Mouse (Mus musculus) hindbrain, embryonic 10.5 days (tissue): Measurements from ENCODE around the gene Defb25. TPM values are rescaled to one million over a fixed set of nuclear protein-coding genes. Genes with fewer than 3 reads are reported as not detected.
"Not testable (repeated sequence)": the region's sequence is repeated elsewhere in the genome, so short reads cannot be mapped to it uniquely, and the experiment has no call there.

Experiments
- DNase-seq: peaks from one replicate; pipeline ENCODE4 v3.0.0-alpha.2; 2017; ENCODE audit warnings: low spot score
- H3K27ac ChIP-seq: fragments of 300-500 bp; sonication (generic); 2 replicates; pipeline ENCODE4 v1.5.1; 2016; ENCODE audit warnings: mild to moderate bottlenecking, moderate library complexity
- H3K27me3 ChIP-seq: fragments of 300-500 bp; sonication (generic); 2 replicates; pipeline ENCODE4 v1.6.1; 2016; ENCODE audit warnings: mild to moderate bottlenecking; ENCODE audit not compliant: poor library complexity, insufficient read depth, severe bottlenecking
- H3K36me3 ChIP-seq: fragments of 300-500 bp; sonication (generic); 2 replicates; pipeline ENCODE4 v1.6.1; 2016; ENCODE audit warnings: mild to moderate bottlenecking, moderate library complexity
- H3K4me1 ChIP-seq: fragments of 300-500 bp; sonication (generic); replicated peaks from 2 replicates; pipeline ENCODE4 v1.6.1; 2016; ENCODE audit warnings: mild to moderate bottlenecking
- H3K4me3 ChIP-seq: fragments of 300-500 bp; sonication (generic); 2 replicates; pipeline ENCODE4 v1.5.1; 2016; ENCODE audit warnings: mild to moderate bottlenecking, moderate library complexity
- H3K9me3 ChIP-seq: fragments of 300-500 bp; sonication (generic); 2 replicates; pipeline ENCODE4 v1.6.1; 2016; ENCODE audit warnings: mild to moderate bottlenecking, moderate library complexity
- WGBS: fragments of 180-500 bp; shearing (Covaris S2); methylation state at CpG from one replicate; pipeline ENCODE4 v1.1.7; 2016; 5-methylcytosine and 5-hydroxymethylcytosine counted together
- polyA plus RNA-seq: library from polyadenylated mRNA; unstranded; fragments of >200 nt; fragmentation: Nextera tagmentation; extraction: Ambion mirVana; gene quantifications from 2 replicates; pipeline ENCODE4 v1.2.1, GENCODE M21; 2016

The Defb25 gene
- not detected in 2 replicates for polyA plus RNA-seq

GRCm38 (mm10) chr2:152622953-152623352, at the start of gene Defb25:
TSS of gene Defb25 (minus strand) at chr2:152623053.
- Histone ChIP-seq H3K9me3 (no peaks in the 10 kb centered on the region), H3K27me3 (peaks cover 46% of the 10 kb centered on the region), H3K4me3 (no peak within 1 kb of the TSS), H3K36me3 (no peaks in the 10 kb centered on the region), H3K27ac (no peak within 1 kb of the TSS), H3K4me1 (peaks cover 30% of the 10 kb centered on the region)
- DNase-seq = no peak
- WGBS = 85% methylated on average over 7 of the region's 7 CpGs

GRCm38 (mm10) chr2:152672166-152672565, 49.3 kb upstream of the Defb25 start:
- Histone ChIP-seq H3K4me3 (peak overlapping the region; percentile 86), H3K9me3 (no peaks in the 10 kb centered on the region), H3K27me3 (no peaks in the 10 kb centered on the region), H3K36me3 (peaks cover 61% of the 10 kb centered on the region), H3K27ac (peak overlapping the region; percentile 98; the same call in 1 of the 2 replicates), H3K4me1 (peaks cover 35% of the 10 kb centered on the region)
- no peak for DNase-seq
- 84% methylated on average over 12 of the region's 12 CpGs for WGBS

GRCm38 (mm10) chr2:152671642-152671999, 48.8 kb upstream of the Defb25 start:
- peak; percentile 39 for DNase-seq
- peaks cover 55% of the 10 kb centered on the region for H3K36me3 ChIP-seq
- peak overlapping the region; percentile 98 for H3K27ac ChIP-seq

GRCm38 (mm10) chr2:152670983-152671641, 48.3 kb upstream of the Defb25 start:
- Histone ChIP-seq H3K27ac (peak overlapping the region; percentile 98), H3K4me1 (peaks cover 35% of the 10 kb centered on the region), H3K9me3 (no peaks in the 10 kb centered on the region), H3K4me3 (peak overlapping the region; percentile 86), H3K27me3 (no peaks in the 10 kb centered on the region), H3K36me3 (peaks cover 50% of the 10 kb centered on the region)
- DNase-seq = no peak
- WGBS = 66% methylated on average over 9 of the region's 9 CpGs

More at GRCm38 (mm10) chr2:152671642-152671999, 48.8 kb upstream of the Defb25 start:
- peaks cover 35% of the 10 kb centered on the region for H3K4me1 ChIP-seq
- H3K4me3 ChIP-seq = peak overlapping the region; percentile 86
- WGBS = 52% methylated on average over 5 of the region's 5 CpGs
- no peaks in the 10 kb centered on the region for H3K9me3 ChIP-seq
- no peaks in the 10 kb centered on the region for H3K27me3 ChIP-seq

- Histone ChIP-seq H3K4me3 (peak overlapping the region; percentile 86), H3K27ac (peak overlapping the region; percentile 98), H3K4me1 (peaks cover 35% of the 10 kb centered on the region), H3K27me3 (no peaks in the 10 kb centered on the region), H3K9me3 (no peaks in the 10 kb centered on the region), H3K36me3 (peaks cover 38% of the 10 kb centered on the region)
- WGBS = 1% methylated on average over 46 of the region's 46 CpGs
- peak; percentile 77 for DNase-seq
Measured at GRCm38 (mm10) chr2:152669639-152670484, 47.0 kb upstream of the Defb25 start.

- Histone ChIP-seq H3K4me1 (peaks cover 34% of the 10 kb centered on the region), H3K9me3 (no peaks in the 10 kb centered on the region), H3K36me3 (peaks cover 32% of the 10 kb centered on the region), H3K27me3 (no peaks in the 10 kb centered on the region), H3K4me3 (peak within 1 kb of the TSS; percentile 86), H3K27ac (peak within 1 kb of the TSS; percentile 98)
- DNase-seq = peak; percentile 95
- under 1% methylated on average over 35 of the region's 35 CpGs for WGBS
Measured at GRCm38 (mm10) chr2:152669256-152669638, 46.4 kb upstream of the Defb25 start, which contains the start of gene H13. TSS of gene H13 (plus strand) at chr2:152669461.

GRCm38 (mm10) chr2:152666191-152666590, 43.3 kb upstream of the Defb25 start:
- not testable (repeated sequence) for H3K4me3 ChIP-seq, H3K36me3 ChIP-seq, H3K27ac ChIP-seq, DNase-seq, H3K27me3 ChIP-seq, H3K9me3 ChIP-seq
- 84% methylated on average over 3 of the region's 3 CpGs for WGBS
- peaks cover 17% of the 10 kb centered on the region for H3K4me1 ChIP-seq

- no peak for DNase-seq
- Histone ChIP-seq H3K27ac (no peak overlapping the region), H3K27me3 (no peaks in the 10 kb centered on the region), H3K9me3 (no peaks in the 10 kb centered on the region), H3K4me1 (no peaks in the 10 kb centered on the region; the same call in 1 of the 2 replicates), H3K36me3 (no peaks in the 10 kb centered on the region), H3K4me3 (no peak overlapping the region)
- 84% methylated on average over 6 of the region's 6 CpGs for WGBS
Measured at GRCm38 (mm10) chr2:152661163-152661562, 38.3 kb upstream of the Defb25 start.

GRCm38 (mm10) chr2:152657398-152657797, 34.5 kb upstream of the Defb25 start:
- no peak for DNase-seq
- Histone ChIP-seq H3K36me3 (no peaks in the 10 kb centered on the region), H3K27me3 (no peaks in the 10 kb centered on the region), H3K27ac (no peak overlapping the region), H3K4me1 (peaks cover 26% of the 10 kb centered on the region), H3K9me3 (no peaks in the 10 kb centered on the region), H3K4me3 (no peak overlapping the region)
- WGBS = 63% methylated on average over 10 of the region's 10 CpGs

- no peak for DNase-seq
- 51% methylated on average over 14 of the region's 14 CpGs for WGBS
- H3K4me1 ChIP-seq = peaks cover 26% of the 10 kb centered on the region
- no peaks in the 10 kb centered on the region for H3K27me3 ChIP-seq
- peak overlapping the region; percentile 29; the same call in 1 of the 2 replicates for H3K27ac ChIP-seq
- H3K9me3 ChIP-seq = no peaks in the 10 kb centered on the region
- H3K4me3 ChIP-seq = no peak overlapping the region
- no peaks in the 10 kb centered on the region for H3K36me3 ChIP-seq
Measured at GRCm38 (mm10) chr2:152653874-152654715, 31.2 kb upstream of the Defb25 start.

GRCm38 (mm10) chr2:152652901-152653620, 30.2 kb upstream of the Defb25 start:
- Histone ChIP-seq H3K27ac (peak overlapping the region; percentile 23; the same call in 1 of the 2 replicates), H3K4me3 (no peak overlapping the region), H3K36me3 (no peaks in the 10 kb centered on the region), H3K9me3 (no peaks in the 10 kb centered on the region), H3K4me1 (peaks cover 26% of the 10 kb centered on the region), H3K27me3 (no peaks in the 10 kb centered on the region)
- no peak for DNase-seq
- 72% methylated on average over 10 of the region's 10 CpGs for WGBS
